Mouse (Mus musculus): ENCODE measurements at regions not wholly inside any gene's neighbourhood (a gene's known extent, or its start where the extent isn't known, plus 50 kb on each side); places are given as distances from the start of the nearest gene placed in this dataset.
A peak's percentile ranks its signal among the peaks of the same experiment; 100 is the strongest.

DNA sequence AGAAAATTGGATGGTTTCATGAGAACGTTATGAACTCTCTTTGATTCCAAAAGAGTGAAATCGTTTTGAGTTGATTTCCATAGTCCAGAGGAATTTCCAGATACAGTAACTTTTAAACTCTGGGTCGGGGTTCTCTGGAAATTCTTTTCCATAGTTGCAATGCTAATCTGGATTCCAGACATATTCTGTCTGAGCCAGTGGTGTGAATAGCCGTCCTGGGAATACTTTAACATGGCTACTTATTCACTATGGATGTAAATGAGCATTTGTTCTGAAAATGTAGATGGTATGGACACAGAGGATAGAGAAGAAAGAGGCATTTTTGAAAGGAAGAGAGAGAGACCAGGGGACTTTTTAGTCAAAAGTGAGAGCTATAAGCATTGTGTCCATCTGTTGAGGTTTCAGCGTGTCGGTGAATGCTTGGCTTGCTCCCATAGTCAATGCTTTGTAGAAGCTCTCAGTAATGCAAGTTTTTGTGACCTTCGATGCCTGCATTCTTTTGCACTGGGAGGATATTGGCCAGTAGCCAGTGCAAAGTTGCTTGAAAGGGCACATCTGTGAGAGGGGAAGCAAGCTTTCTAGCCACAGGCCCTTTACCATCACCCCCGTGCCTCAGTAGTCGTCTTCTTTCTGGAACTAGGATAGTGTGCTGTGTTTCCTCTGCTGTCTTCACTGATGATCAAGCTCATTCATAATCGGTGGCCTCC is 208.9 kb downstream of the Gm19410 start:
- 61% methylated on average over 10 of the region's 10 CpGs for WGBS

DNA sequence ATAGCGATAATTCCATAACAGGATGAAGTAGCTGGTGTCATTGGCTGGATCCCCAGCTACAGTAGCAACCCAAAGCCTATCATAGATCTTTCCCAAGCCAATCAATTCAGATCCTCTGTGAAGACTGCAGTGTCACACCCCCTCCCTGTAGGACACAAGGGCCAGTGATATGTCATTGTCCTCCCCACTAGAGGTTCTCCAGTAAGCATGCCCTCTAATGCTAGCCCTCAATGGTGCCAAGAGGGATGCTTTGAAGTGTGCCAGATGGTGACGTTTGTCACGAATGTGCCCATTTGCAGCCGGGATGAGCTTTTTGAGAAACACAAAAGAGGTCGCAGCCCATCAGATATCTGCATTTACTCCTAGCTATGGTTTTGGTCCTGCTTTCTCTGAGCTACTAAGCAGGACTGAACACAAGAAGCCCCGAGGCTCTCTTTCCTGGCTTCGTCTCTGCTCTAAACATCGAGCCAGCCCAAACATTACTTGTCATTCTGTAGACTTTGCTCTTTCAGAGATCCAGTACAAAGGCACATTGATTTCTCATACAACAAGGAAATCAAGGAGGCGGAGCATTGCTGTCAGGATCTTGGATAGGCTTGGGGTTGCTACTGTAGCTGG is 214.2 kb downstream of the Gm19410 start:
- 69% methylated on average over 9 of the region's 9 CpGs for WGBS
- ATAC-seq (ENCODE audit: low FRiP score), result peak; percentile 39; the same call in 1 of the 2 replicates
- no peaks in the 10 kb centered on the region for H3K9me3 ChIP-seq
- H3K27me3 ChIP-seq, result no peaks in the 10 kb centered on the region
- H3K4me2 ChIP-seq, result no peak overlapping the region
- H3K4me3 ChIP-seq, result no peak overlapping the region
- H3K36me3 ChIP-seq, result no peaks in the 10 kb centered on the region
- no peak overlapping the region for H3K27ac ChIP-seq
- H3K4me1 ChIP-seq (replicated peaks), result peaks cover 3% of the 10 kb centered on the region
- H3K9ac ChIP-seq, result no peak overlapping the region

More for the DNA sequence above, 208.9 kb downstream of the Gm19410 start:
- no peak overlapping the region for H3K27ac ChIP-seq
- no peak overlapping the region for H3K4me2 ChIP-seq
- H3K9ac ChIP-seq, result no peak overlapping the region
- H3K4me1 ChIP-seq (replicated peaks), result no peaks in the 10 kb centered on the region; the same call in 1 of the 2 replicates
- no peak overlapping the region for H3K4me3 ChIP-seq
- no peaks in the 10 kb centered on the region for H3K9me3 ChIP-seq
- no peaks in the 10 kb centered on the region for H3K36me3 ChIP-seq
- no peak for ATAC-seq (ENCODE audit: low FRiP score)
- no peaks in the 10 kb centered on the region for H3K27me3 ChIP-seq

DNA sequence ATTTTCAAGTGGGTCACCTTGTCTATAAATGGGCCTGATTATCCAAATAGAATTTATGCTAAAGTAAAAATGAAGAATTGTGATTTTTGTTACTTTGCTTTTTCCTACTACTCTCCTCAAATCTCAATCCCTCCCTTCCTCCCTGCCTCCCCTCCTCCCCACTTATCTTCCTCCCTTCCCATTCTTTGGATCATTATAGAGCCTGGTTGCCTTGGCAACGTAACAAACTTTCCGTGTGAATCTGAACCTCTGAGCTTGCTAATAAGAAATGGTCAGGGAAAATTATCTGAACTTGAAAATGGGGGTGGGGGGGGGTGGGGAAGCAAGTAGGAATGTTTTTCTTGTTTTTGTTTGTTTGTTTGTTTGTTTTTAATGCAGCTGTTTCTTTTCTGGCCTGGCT is 217.5 kb downstream of the Gm19410 start:
- no peaks in the 10 kb centered on the region for H3K27me3 ChIP-seq
- H3K4me2 ChIP-seq, result no peak overlapping the region
- H3K36me3 ChIP-seq, result no peaks in the 10 kb centered on the region
- no peak overlapping the region for H3K9ac ChIP-seq
- H3K27ac ChIP-seq, result no peak overlapping the region
- 53% methylated on average over 2 of the region's 2 CpGs for WGBS
- peaks cover 3% of the 10 kb centered on the region; the same call in 1 of the 2 replicates for H3K4me1 ChIP-seq (replicated peaks)
- no peak for ATAC-seq (ENCODE audit: low FRiP score)
- H3K4me3 ChIP-seq, result no peak overlapping the region
- H3K9me3 ChIP-seq, result no peaks in the 10 kb centered on the region

DNA sequence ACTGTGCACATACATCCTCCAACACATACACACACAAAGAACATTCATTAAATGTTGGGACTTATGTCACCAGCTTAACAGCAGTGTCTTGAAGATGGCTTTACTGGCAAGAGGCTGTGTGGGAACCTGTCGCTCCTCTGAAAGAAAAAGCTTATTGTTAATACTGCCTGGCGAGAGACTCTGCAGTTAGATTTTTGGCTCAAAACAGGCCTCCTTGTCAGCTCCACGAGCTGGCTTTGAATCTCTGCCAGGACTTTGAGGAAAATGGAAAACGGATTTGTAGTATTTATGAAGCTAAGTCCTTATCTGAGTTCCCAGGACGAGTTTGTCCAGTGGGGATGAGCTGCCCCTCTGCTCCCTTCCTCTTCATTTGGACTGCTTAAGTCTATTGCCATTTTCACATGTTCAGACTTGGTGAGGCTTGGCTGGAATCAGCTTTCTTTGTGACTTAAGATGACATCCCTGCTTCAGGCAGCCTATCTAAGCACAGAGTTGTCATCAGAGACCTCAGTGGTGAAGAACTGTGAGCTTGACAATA is 219.6 kb downstream of the Gm19410 start:
- no peak for ATAC-seq (ENCODE audit: low FRiP score)
- no peaks in the 10 kb centered on the region for H3K9me3 ChIP-seq
- H3K9ac ChIP-seq, result no peak overlapping the region
- no peaks in the 10 kb centered on the region for H3K27me3 ChIP-seq
- H3K27ac ChIP-seq, result peak overlapping the region; percentile 13; the same call in 1 of the 2 replicates
- no peaks in the 10 kb centered on the region for H3K36me3 ChIP-seq
- no peaks in the 10 kb centered on the region for H3K4me1 ChIP-seq (replicated peaks)
- 48% methylated on average over 5 of the region's 5 CpGs for WGBS
- H3K4me3 ChIP-seq, result no peak overlapping the region
- H3K4me2 ChIP-seq, result no peak overlapping the region

DNA sequence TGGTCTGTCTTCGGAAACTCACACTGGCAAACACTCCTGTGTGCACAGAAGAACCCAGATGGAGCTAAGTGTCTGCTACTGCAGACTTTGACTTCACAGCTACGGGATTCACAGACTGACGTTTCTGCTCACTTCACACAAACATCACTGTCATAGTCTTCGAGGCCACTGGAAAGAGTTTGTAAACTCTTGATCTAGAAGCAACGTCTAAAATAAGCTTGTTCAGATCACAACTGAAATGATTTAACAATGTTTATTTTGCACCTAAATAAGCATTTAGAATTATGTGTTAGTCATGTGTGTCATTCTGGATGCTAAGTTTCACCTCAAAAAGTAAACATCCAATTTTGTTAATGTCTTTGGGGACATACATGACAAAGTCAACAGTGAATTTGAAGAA is 221.7 kb downstream of the Gm19410 start:
- ATAC-seq (ENCODE audit: low FRiP score), result no peak
- Histone ChIP-seq H3K27me3 (no peaks in the 10 kb centered on the region), H3K36me3 (no peaks in the 10 kb centered on the region), H3K4me2 (no peak overlapping the region), H3K9ac (no peak overlapping the region), H3K4me3 (no peak overlapping the region), H3K9me3 (no peaks in the 10 kb centered on the region), H3K27ac (no peak overlapping the region), H3K4me1 (replicated peaks) (peaks cover 8% of the 10 kb centered on the region; the same call in 1 of the 2 replicates)
- WGBS, result 90% methylated on average over 5 of the region's 5 CpGs

DNA sequence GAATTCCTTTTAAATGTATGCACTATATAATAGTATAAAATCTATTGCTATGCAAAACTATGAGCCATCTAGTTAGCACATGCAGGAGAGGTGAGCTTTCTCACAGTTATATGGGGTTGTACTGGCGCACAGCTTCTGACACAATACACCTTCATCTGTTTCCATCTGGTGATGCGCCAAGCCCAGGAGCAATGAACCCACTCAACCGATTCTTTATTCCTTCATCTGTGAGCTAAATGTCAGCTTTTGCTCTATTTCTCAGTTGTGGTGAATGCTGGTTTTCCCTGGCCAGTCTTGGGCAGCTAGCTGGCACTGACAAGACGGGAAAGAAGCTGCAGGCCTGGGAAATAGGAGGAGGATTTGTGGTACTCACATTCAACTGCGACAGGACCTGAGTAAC is 225.4 kb downstream of the Gm19410 start:
- Histone ChIP-seq H3K36me3 (no peaks in the 10 kb centered on the region), H3K27me3 (no peaks in the 10 kb centered on the region), H3K4me1 (replicated peaks) (peaks cover 8% of the 10 kb centered on the region; the same call in 1 of the 2 replicates), H3K4me3 (no peak overlapping the region), H3K27ac (no peak overlapping the region), H3K9ac (no peak overlapping the region), H3K9me3 (no peaks in the 10 kb centered on the region; the same call in 1 of the 2 replicates), H3K4me2 (no peak overlapping the region)
- no peak for ATAC-seq (ENCODE audit: low FRiP score)
- 71% methylated on average over 5 of the region's 5 CpGs for WGBS

DNA sequence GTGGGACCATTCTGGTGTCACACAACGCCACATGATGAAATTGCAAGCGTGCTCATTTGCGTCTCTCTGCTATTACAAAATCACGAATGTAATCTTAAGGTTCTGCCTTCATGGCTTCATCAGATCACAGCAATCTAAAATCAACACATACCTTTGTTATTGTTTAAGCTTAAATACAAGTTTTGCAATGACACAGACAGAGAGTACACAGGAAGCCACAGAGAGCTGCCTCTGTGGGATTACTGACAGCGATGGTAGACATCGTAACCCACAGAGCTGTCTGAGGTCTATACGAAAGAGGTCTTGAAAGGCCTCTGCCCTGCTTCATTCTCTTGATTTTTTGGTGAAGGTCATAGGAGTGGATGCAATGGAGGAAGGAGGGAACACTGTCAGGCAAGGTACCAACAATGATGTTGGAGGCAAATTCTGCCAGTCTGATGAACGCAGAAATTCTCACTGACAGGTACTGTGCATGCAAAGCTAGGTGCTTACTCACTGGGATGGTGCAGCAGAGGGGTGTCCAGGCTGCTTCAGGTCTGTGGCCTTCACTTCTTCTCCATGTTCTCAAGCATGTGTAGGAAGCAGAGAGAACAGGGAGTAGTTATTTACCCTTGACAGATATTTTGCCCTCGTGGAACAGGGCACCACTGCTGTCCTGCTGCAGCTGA is 226.5 kb downstream of the Gm19410 start:
- Histone ChIP-seq H3K4me3 (no peak overlapping the region), H3K4me2 (no peak overlapping the region), H3K27ac (no peak overlapping the region), H3K9me3 (no peaks in the 10 kb centered on the region; the same call in 1 of the 2 replicates), H3K9ac (no peak overlapping the region), H3K4me1 (replicated peaks) (peaks cover 8% of the 10 kb centered on the region; the same call in 1 of the 2 replicates), H3K27me3 (no peaks in the 10 kb centered on the region), H3K36me3 (no peaks in the 10 kb centered on the region)
- ATAC-seq (ENCODE audit: low FRiP score), result no peak
- WGBS, result 87% methylated on average over 9 of the region's 9 CpGs

DNA sequence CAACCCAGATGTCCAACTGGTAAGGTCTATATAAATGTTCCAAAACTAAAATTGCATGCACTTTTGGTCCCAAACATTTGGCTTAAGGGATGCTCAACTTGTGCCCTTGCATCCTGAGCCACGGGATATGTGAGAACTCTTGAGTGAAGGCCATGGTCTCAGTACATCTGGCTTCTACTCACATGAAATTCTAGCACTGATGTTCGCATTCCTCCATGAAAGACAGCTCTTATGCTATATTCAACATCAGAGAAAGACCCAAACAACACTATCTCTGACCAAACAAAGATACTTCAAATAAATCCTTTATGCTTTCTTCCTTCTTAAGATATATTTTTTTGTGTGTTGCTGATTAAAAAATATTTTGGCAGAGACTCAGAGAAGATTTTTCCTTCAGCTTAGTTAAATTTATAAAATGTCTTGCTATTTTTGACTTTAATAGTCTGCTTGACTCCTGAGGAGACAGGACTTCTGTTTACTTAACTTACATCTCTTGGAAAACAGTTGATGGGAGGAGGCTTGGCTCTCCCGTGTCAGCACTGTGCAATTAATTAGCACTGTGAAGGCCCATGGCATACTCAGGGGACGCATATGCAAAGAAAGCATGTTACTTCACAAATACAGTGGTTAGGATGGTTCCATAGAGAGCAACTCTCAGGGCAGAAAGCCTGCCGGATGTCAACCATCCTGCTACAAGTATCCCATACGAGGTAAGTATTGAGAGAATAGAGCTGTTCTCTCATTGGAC is 230.9 kb downstream of the Gm19410 start:
- ATAC-seq (ENCODE audit: low FRiP score), result no peak
- Histone ChIP-seq H3K27ac (no peak overlapping the region), H3K9ac (no peak overlapping the region), H3K4me3 (no peak overlapping the region), H3K27me3 (no peaks in the 10 kb centered on the region), H3K36me3 (no peaks in the 10 kb centered on the region), H3K4me2 (no peak overlapping the region), H3K4me1 (replicated peaks) (peaks cover 2% of the 10 kb centered on the region; the same call in 1 of the 2 replicates), H3K9me3 (no peaks in the 10 kb centered on the region; the same call in 1 of the 2 replicates)
- 71% methylated on average over 6 of the region's 6 CpGs for WGBS

DNA sequence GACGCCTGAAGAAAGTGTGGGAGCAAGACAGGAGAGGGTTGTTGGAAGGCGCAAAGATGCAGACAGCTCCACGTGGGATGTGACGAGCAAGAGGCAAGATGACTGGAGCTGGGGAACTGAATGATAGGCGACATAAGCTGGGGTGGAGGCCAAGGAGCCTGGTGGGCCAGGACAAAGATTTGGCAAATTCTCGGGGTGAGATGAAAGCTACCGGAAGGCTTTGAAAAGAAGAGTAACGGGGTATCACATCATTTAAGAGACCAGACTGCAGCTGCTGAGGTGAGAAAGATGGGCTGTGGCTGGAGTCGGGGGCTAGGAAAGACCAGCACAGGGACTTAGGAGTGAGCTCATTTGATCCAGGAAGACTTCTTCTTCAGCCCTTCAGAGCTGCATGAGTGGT is 234.0 kb downstream of the Gm19410 start:
- WGBS, result 91% methylated on average over 9 of the region's 9 CpGs
- H3K4me1 ChIP-seq (replicated peaks), result 0 out of 2 replicates have a peak, but pooled peaks cover 2% of the 10 kb centered on the region
- no peak for ATAC-seq (ENCODE audit: low FRiP score)
- no peaks in the 10 kb centered on the region for H3K27me3 ChIP-seq
- H3K9me3 ChIP-seq, result no peaks in the 10 kb centered on the region; the same call in 1 of the 2 replicates
- H3K4me3 ChIP-seq, result no peak overlapping the region
- H3K36me3 ChIP-seq, result no peaks in the 10 kb centered on the region
- no peak overlapping the region for H3K9ac ChIP-seq
- no peak overlapping the region for H3K27ac ChIP-seq
- no peak overlapping the region for H3K4me2 ChIP-seq

DNA sequence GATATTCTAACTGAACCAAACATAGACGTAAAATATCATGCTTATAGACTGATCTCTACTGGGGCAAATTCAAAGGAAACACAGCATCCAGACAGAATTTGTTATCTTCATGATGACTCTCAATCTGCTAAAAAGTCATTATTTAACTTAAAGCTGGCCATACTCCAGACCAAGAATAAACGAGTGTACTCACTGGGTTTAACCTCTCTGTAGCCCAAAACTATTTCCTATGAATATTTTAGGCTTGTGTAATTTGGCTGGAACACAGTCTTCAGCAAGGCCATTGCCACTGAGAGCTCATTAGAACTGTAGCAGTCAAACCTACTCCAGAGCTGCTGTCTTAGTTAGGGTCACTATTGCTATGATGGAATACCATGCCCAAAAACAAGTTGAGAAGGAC is 238.8 kb downstream of the Gm19410 start:
- Histone ChIP-seq H3K9me3 (0 out of 2 replicates have a peak, but pooled peaks cover 3% of the 10 kb centered on the region), H3K4me1 (replicated peaks) (0 out of 2 replicates have a peak, but pooled peaks cover 2% of the 10 kb centered on the region), H3K4me2 (no peak overlapping the region), H3K36me3 (no peaks in the 10 kb centered on the region), H3K27me3 (no peaks in the 10 kb centered on the region), H3K9ac (no peak overlapping the region), H3K27ac (no peak overlapping the region), H3K4me3 (no peak overlapping the region)
- whole genome bisulfite sequencing, result 89% methylated on average over 2 of the region's 2 CpGs
- ATAC-seq (ENCODE audit: low FRiP score), result no peak

DNA sequence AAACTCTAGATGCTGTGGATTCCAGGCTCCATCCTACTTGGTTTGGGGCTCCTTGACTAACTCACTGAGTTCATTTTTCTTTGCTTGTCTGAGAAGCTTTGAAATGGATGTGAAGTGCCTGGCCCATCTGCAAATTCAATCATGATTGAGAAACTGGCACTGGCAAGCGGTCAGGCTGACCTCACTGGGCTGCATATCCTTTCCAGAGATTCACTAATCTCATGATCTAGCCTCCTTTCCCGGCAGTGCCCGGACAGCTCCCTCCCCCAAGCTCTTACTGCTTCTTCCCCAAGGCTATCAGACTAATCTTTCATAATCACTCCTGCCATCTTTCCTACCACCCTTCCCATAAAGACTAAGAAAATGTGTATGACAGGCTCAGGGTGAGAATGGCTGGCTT is 239.9 kb downstream of the Gm19410 start:
- ATAC-seq (ENCODE audit: low FRiP score), result no peak
- no peaks in the 10 kb centered on the region for H3K27me3 ChIP-seq
- H3K4me3 ChIP-seq, result no peak overlapping the region
- H3K27ac ChIP-seq, result no peak overlapping the region
- H3K36me3 ChIP-seq, result no peaks in the 10 kb centered on the region
- no peak overlapping the region for H3K4me2 ChIP-seq
- WGBS, result 77% methylated on average over 3 of the region's 3 CpGs
- 0 out of 2 replicates have a peak, but pooled peaks cover 2% of the 10 kb centered on the region for H3K4me1 ChIP-seq (replicated peaks)
- H3K9ac ChIP-seq, result no peak overlapping the region
- 0 out of 2 replicates have a peak, but pooled peaks cover 3% of the 10 kb centered on the region for H3K9me3 ChIP-seq

Measured in hindbrain, embryonic 13.5 days (tissue).